Mouse (Mus musculus) bone marrow, adult 2 months (tissue): ENCODE data around the gene Hoxb7.

Experiments used
- CTCF ChIP-seq: fragments of 200-500 bp; IDR thresholded peaks from 2 replicates; pipeline ENCODE4 v1.5.1; 2011; ENCODE audit warnings: low read length, control low read depth; ENCODE audit not compliant: control insufficient read depth, insufficient read depth
- POLR2A ChIP-seq: fragments of 200-500 bp; IDR thresholded peaks from 2 replicates; pipeline ENCODE4 v1.6.1; 2011; ENCODE audit warnings: low read depth, mild to moderate bottlenecking, control low read depth, low read length, borderline replicate concordance; ENCODE audit not compliant: control insufficient read depth

DNA sequence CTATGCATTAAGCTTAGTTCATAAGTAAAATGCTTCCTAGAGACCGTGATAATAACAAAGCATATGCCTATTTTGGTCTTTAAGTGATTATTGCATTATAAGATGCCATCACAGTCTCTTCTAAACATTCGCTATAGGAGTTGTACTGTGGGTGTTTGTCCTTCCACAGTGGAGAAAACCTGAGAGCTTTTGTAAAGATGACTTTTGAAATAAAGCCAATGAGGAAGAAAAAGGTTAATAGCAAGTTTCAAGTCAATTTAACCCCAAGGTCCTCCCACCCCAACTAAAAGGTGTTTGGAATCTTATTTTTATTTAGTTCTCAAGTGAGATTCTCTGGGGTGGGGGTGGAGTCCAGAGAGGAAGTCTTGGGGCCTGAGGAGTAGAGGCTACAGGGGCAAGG lies 26.7 kb downstream of the Hoxb7 start:
- TF ChIP-seq CTCF = no peak
- no peak for TF ChIP-seq POLR2A
